ENCODE assay signal across 8 mouse cellular contexts in the genomic region with DNA sequence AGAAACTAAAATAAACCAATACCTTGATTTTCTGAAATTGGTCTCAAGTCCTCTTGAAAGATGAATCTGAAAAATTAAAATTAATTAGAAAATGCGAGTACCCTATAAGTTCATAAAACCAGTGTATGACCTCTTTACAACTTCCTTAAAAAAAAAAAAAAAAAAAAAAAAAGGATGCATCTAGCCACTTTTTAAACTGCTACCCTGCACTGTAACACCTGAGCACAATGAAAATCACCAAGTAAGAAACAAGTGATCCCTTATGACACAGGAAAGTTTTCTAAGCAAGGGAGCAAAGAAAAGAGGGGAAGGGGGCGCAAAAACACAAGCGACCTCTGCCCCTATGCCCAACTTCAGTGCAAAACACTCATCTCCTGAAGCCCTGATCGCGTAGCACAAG. TPM values are rescaled to one million over a fixed set of nuclear protein-coding genes. Genes with fewer than 3 reads are reported as not detected.
DNase-seq lines count a peak whose midpoint lies in the region; ATAC-seq and TF ChIP-seq lines count a peak whose summit lies in the region.

No protein-coding gene starts in this region.

- H3K27ac ChIP-seq in heart, embryonic 12.5 days (ENCODE audit: poor library complexity, severe bottlenecking), result peak overlapping the region; percentile 86
- H3K27ac ChIP-seq in ES-E14 (ENCODE audit: insufficient read depth, low read depth, low read length, poor library complexity, severe bottlenecking), result peak overlapping the region; percentile 61; the same call in 1 of the 2 replicates
- H3K27ac ChIP-seq in hindbrain, embryonic 11.5 days (ENCODE audit: low read depth, low read length), result peak overlapping the region; percentile 74; the same call in 1 of the 2 replicates

- H3K4me3 ChIP-seq in heart, embryonic 12.5 days, result peak overlapping the region; percentile 67
- peak overlapping the region; percentile 85 to 94 for H3K4me3 ChIP-seq in ES-E14 (ENCODE audit: insufficient read depth in 1 of 2, low read depth in 1 of 2, low read length in 2 of 2, poor library complexity in 1 of 2, severe bottlenecking in 1 of 2)
- peak overlapping the region; percentile 87 for H3K4me3 ChIP-seq in hindbrain, embryonic 11.5 days (ENCODE audit: low read depth, low read length)

- H3K9ac ChIP-seq in heart, embryonic 12.5 days, result peak overlapping the region; percentile 73
- peak overlapping the region; percentile 94 for H3K9ac ChIP-seq in ES-E14 (ENCODE audit: insufficient read depth, low read depth, low read length, poor library complexity, severe bottlenecking)
- H3K9ac ChIP-seq in hindbrain, embryonic 11.5 days (ENCODE audit: low read depth, low read length), result peak overlapping the region; percentile 79

- WGBS in heart, embryonic 12.5 days, result 2% methylated on average over 5 of the region's 5 CpGs
- 2% methylated on average over 5 of the region's 5 CpGs for WGBS in hindbrain, embryonic 11.5 days

- DNase-seq in heart, postnatal 4 days, result no peak
- peak; percentile 8 for DNase-seq in ES-E14 (ENCODE audit: low read depth, low spot score)
- no peak for DNase-seq in hindbrain, embryonic 11.5 days (ENCODE audit: low spot score)
- no peak for DNase-seq in right cerebral cortex, postnatal 14 days
- DNase-seq in adrenal gland, postnatal 10 days, result no peak
- DNase-seq in cerebellum, adult 11-12 months, result no peak

- peaks cover 13% of the 10 kb centered on the region for H3K4me1 ChIP-seq in heart, embryonic 12.5 days (replicated peaks)
- H3K4me1 ChIP-seq in ES-E14 (ENCODE audit: control insufficient read depth in 2 of 2, insufficient read depth in 2 of 2, low read length in 2 of 2, poor library complexity in 1 of 2), result peaks cover 0 to 2% of the 10 kb centered on the region in 2 experiments; a peak in 1 of 4 replicates
- H3K4me1 ChIP-seq in hindbrain, embryonic 11.5 days (replicated peaks; ENCODE audit: control insufficient read depth, insufficient read depth, low read length), result no peaks in the 10 kb centered on the region

- H3K9me3 ChIP-seq in heart, embryonic 12.5 days (replicated peaks), result no peaks in the 10 kb centered on the region
- no peaks in the 10 kb centered on the region for H3K9me3 ChIP-seq in ES-E14 (ENCODE audit: control insufficient read depth, insufficient read depth, low read depth, low read length)
- no peaks in the 10 kb centered on the region for H3K9me3 ChIP-seq in hindbrain, embryonic 11.5 days (ENCODE audit: control insufficient read depth, low read length)

- peak overlapping the region; percentile 79 for H3K4me2 ChIP-seq in heart, embryonic 12.5 days
- peak overlapping the region; percentile 42 for H3K4me2 ChIP-seq in hindbrain, embryonic 11.5 days (replicated peaks; ENCODE audit: low read depth, low read length)

- in situ Hi-C loops in ES-E14 (cut with MboI; ENCODE audit: low sequenced_read_pairs in 2 of 2, unreplicated experiment in 2 of 2), result loop anchor here in 1 of 2 experiments (5.0 to 25.0 kb wide), 2 partner anchors 227 to 407 kb away; no protein-coding TSS in a partner anchor

- ATAC-seq in heart, embryonic 12.5 days (ENCODE audit: insufficient number of reproducible peaks, low FRiP score), result no peak
- no peak for ATAC-seq in hindbrain, embryonic 11.5 days (ENCODE audit: low FRiP score)
- ATAC-seq in megakaryocyte progenitor cell, adult 5-6 weeks (replicated peaks; ENCODE audit: poor library complexity), result peak; percentile 8; the same call in 1 of the 2 replicates

- H3K27me3 ChIP-seq in heart, embryonic 12.5 days (replicated peaks), result no peaks in the 10 kb centered on the region
- H3K27me3 ChIP-seq in hindbrain, embryonic 11.5 days (ENCODE audit: control insufficient read depth, insufficient read depth, low read length), result no peaks in the 10 kb centered on the region

- peaks cover 20% of the 10 kb centered on the region for H3K36me3 ChIP-seq in heart, embryonic 12.5 days
- no peaks in the 10 kb centered on the region; the same call in 1 of the 2 replicates for H3K36me3 ChIP-seq in ES-E14 (ENCODE audit: control insufficient read depth, insufficient read depth, low read length, poor library complexity, severe bottlenecking)
- no peaks in the 10 kb centered on the region for H3K36me3 ChIP-seq in hindbrain, embryonic 11.5 days (ENCODE audit: control insufficient read depth, insufficient read depth, low read length)

TF ChIP-seq in ES-E14, 5 proteins besides CTCF, POLR2A, EP300 and RAD21:
- peak; percentile 69 for TF ChIP-seq ZNF384 (IDR thresholded peaks at IDR 0.05; ENCODE audit: low read depth, low read length)
- no peak for TF ChIP-seq ZC3H11A (IDR thresholded peaks at IDR 0.05; ENCODE audit: borderline replicate concordance, low read depth, low read length)
TF ChIP-seq in ES-E14: peak in this region for 1.

RNA-seq across cellular contexts. Expression of a gene that starts 0.6 kb away (rescaled TPM):
- polyA plus RNA-seq in heart, embryonic 12.5 days (2016; fragmentation: Nextera tagmentation; extraction: Ambion mirVana), result 25.9 and 31.9 TPM in 2 replicates
- total RNA-seq in heart, postnatal 4 days (2021), result 10 to 100 TPM; 36.4 to 39.5 TPM
- 20.8 and 21.4 TPM in 2 replicates for total RNA-seq in ES-E14 (2012; rRNA removed)
- 29.0 and 30.0 TPM in 2 replicates for polyA plus RNA-seq in hindbrain, embryonic 11.5 days (2014; fragmentation: Nextera tagmentation; extraction: Ambion mirVana)
- total RNA-seq in megakaryocyte progenitor cell, adult 5-6 weeks (2015), result 20.5 and 27.0 TPM in 2 replicates
- total RNA-seq in megakaryocyte progenitor cell, adult 5-6 weeks (2017), result 48.2 and 52.0 TPM in 2 replicates
- 10 to 100 TPM; 21.3 to 34.2 TPM for total RNA-seq in adrenal gland, postnatal 10 days (2021)
